Mouse (Mus musculus): ENCODE measurements around the gene Aldh1l1.

Aldh1l1 gene

GRCm38 (mm10) chr6:90550161-90550912 is 64.1 kb downstream of the Aldh1l1 start:
- in situ Hi-C loops (cut with MboI), result no loop called here

GRCm38 (mm10) chr6:90551251-90551650 is 65.0 kb downstream of the Aldh1l1 start:
- in situ Hi-C loops (cut with MboI), result no loop called here

GRCm38 (mm10) chr6:90553197-90553596 is 67.0 kb downstream of the Aldh1l1 start:
- in situ Hi-C loops (cut with MboI), result no loop called here

GRCm38 (mm10) chr6:90553682-90554081 is 67.5 kb downstream of the Aldh1l1 start:
- in situ Hi-C loops (cut with MboI), result no loop called here

- in situ Hi-C loops (cut with MboI), result no loop called here
These were observed 70.4 kb downstream of the Aldh1l1 start for GRCm38 (mm10) chr6:90556534-90557058.

GRCm38 (mm10) chr6:90557077-90557476 is 70.8 kb downstream of the Aldh1l1 start:
- in situ Hi-C loops (cut with MboI), result no loop called here

- in situ Hi-C loops (cut with MboI), result no loop called here
These were observed 71.8 kb downstream of the Aldh1l1 start for GRCm38 (mm10) chr6:90557829-90558693.

- in situ Hi-C loops (cut with MboI), result no loop called here
These were observed 74.3 kb downstream of the Aldh1l1 start for GRCm38 (mm10) chr6:90560390-90561058.

- in situ Hi-C loops (cut with MboI), result no loop called here
These were observed 75.1 kb downstream of the Aldh1l1 start for GRCm38 (mm10) chr6:90561234-90561781.

GRCm38 (mm10) chr6:90564240-90564639 is 78.0 kb downstream of the Aldh1l1 start:
- in situ Hi-C loops (cut with MboI), result no loop called here

- in situ Hi-C loops (cut with MboI), result no loop called here
These were observed 79.4 kb downstream of the Aldh1l1 start for GRCm38 (mm10) chr6:90565357-90566215.

GRCm38 (mm10) chr6:90567486-90567885 is 81.3 kb downstream of the Aldh1l1 start:
- in situ Hi-C loops (cut with MboI), result no loop called here

- in situ Hi-C loops (cut with MboI), result no loop called here
These were observed 81.7 kb downstream of the Aldh1l1 start for GRCm38 (mm10) chr6:90567928-90568327.

- in situ Hi-C loops (cut with MboI), result no loop called here
These were observed 82.5 kb downstream of the Aldh1l1 start for GRCm38 (mm10) chr6:90568721-90569120.

- in situ Hi-C loops (cut with MboI), result no loop called here
These were observed 83.6 kb downstream of the Aldh1l1 start for GRCm38 (mm10) chr6:90569736-90570383.

GRCm38 (mm10) chr6:90570392-90570791 is 84.2 kb downstream of the Aldh1l1 start:
- in situ Hi-C loops (cut with MboI), result no loop called here

- in situ Hi-C loops (cut with MboI), result no loop called here
These were observed 89.1 kb downstream of the Aldh1l1 start for GRCm38 (mm10) chr6:90575261-90575715.

GRCm38 (mm10) chr6:90578174-90578573 is 91.9 kb downstream of the Aldh1l1 start:
- in situ Hi-C loops (cut with MboI), result no loop called here

- in situ Hi-C loops (cut with MboI), result no loop called here
These were observed 96.1 kb downstream of the Aldh1l1 start for GRCm38 (mm10) chr6:90582331-90582730.

- in situ Hi-C loops (cut with MboI), result no loop called here
These were observed 101.9 kb downstream of the Aldh1l1 start for GRCm38 (mm10) chr6:90588113-90588512.

All from mature B cell (primary cell).